In the genomic region with DNA sequence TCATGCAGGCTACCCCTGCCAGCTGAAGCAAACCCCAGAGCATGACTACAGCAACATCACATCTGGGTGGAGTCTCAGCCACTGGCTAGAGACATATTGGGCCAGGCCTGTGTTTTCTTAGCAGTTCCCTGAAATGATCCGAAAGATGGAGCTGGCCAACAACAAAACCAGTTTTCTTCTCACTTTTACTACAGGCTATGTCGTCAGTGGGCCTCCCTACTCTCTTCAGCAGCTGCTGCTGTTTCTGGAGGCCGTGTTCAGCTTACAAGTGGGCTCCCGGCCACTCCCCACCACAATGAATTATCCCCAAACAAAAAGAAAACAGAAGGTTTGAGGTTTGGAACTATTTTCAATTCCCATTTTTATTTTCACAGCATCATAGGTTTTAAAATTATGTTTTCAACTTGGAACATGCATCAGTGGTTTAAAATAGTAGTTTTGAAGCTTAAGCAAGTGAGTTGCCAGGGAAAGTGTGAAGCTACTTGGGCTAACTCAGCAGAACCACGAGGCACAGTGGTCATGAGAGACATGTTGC, we compare ENCODE assay signal across 17 mouse cellular contexts.
DNase-seq lines count a peak whose midpoint lies in the region.
"Had no signal": no experiment of that assay in that cellular context is flagged by ENCODE, and none has a peak within 500 bp of the region (broad histone marks: within the 10 kb centered on the region; RNA-seq: fewer than 3 reads in every experiment).

No protein-coding gene starts in this region.

- intact Hi-C loops in heart, postnatal 36 days (cut with DNase I): no loop called here
- intact Hi-C loops in left cerebral cortex, postnatal 36 days (cut with DNase I): no loop called here
- intact Hi-C loops in left cerebral cortex, postnatal 4 days (cut with DNase I): no loop called here

- peak; percentile 89 for DNase-seq in heart, adult 11 months
- DNase-seq in heart, postnatal 36 days: no peak
- peak; percentile 11 to 18 for DNase-seq in left cerebral cortex, postnatal 36 days (ENCODE audit: low spot score in 2 of 2)
- DNase-seq in left cerebral cortex, postnatal 4 days: no peak
- DNase-seq in right cerebral cortex, adult 2 months (ENCODE audit: low spot score in 2 of 2): peak; percentile 7 to 9
- no peak for DNase-seq in thymus, postnatal 4 days
- no peak for DNase-seq in thymus, postnatal 0 days (ENCODE audit: low spot score)
- DNase-seq: adrenal gland, postnatal 36 days; B cell, adult 2 months; cerebellum, adult 2 months; gastrocnemius, postnatal 10 days; kidney, adult 11 months; layer of hippocampus, postnatal 36 days; liver, embryonic 13.5 days; lung, embryonic 14.5 days; lung, postnatal 4 days; thymus, postnatal 36 days had no signal

Comparison
In these comparisons a context has a peak if more than half of its experiments do, and no peak if none do; other contexts are left out.
1. DNase-seq: peak in heart, adult 11 months (single experiment), left cerebral cortex, postnatal 36 days (2 of 2) and right cerebral cortex, adult 2 months (2 of 2); none in heart, postnatal 36 days (0 of 2), left cerebral cortex, postnatal 4 days (single experiment), thymus, postnatal 4 days (single experiment) and thymus, postnatal 0 days (single experiment).